Mouse (Mus musculus) liver, adult (tissue): ENCODE data around the gene Nrip3.

ENCODE experiments used
- GATA4 ChIP-seq: IDR thresholded peaks from 2 replicates; pipeline ENCODE4 v1.6.1; 2014; ENCODE audit warnings: mild to moderate bottlenecking, low read length; ENCODE audit not compliant: insufficient replicate concordance

Gene Nrip3

DNA sequence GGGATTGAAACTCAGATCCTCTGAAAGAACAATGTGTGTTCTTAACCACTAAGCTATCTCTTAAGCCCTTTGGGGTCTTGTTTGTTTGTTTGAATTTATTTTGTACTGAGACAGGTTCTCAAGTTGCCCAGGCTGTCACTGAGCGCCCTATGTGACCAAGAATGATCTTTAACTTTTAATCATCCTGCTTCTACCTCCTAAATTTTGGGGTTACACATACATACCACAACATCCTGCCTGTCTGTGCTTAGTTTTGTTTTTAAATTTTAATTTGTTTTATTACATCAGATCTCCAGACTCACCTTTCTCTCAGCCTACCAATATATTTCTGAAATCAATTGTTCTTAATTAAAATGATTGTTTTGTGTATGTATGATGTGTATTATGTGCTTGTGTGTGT lies 40.8 kb downstream of the Nrip3 start:
- TF ChIP-seq GATA4, result no peak

DNA sequence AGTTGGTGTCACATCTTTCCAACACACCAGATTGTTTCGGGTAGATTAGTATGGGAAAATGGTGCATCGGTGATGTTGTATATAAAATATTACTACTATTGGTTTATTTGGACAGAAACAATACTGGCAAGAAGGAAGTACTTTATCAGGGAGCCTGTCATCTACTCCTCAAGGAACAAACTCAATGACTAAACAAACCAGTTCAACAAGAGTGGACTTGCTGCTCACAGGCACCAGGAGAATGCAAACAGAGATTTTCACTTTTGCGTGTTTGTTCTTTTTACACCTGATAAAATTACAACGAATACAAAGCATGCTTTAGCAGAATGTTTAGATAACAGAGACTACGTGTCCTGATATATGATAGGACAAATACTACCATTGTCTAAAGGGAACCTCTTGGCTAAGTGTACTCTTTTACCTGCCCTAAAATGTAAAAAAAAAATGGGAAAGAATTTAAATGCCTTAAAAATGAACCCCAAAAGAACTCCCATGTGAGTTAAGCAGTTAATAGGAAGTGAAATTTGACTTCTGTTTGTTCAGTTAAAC lies 41.9 kb downstream of the Nrip3 start:
- no peak for TF ChIP-seq GATA4

DNA sequence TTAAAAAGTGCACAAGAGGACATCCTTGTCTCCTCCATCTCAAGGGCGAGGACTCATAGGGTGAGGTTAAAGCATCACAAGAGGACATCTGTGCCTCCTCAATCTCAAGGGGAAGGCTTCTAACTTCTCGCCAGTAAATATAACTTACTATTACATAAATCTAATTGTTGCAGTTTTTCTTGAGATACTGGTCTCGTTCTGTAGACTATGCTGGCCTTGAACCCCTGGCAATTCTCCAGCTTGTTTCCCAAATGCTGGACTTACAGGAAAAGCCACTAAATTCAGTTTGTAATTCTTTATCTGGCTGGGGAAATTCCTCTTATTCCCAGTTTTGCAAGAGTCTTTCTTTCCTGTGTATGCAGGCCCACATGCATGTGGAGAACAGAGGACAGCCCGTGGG lies 47.0 kb downstream of the Nrip3 start:
- TF ChIP-seq GATA4, result no peak

DNA sequence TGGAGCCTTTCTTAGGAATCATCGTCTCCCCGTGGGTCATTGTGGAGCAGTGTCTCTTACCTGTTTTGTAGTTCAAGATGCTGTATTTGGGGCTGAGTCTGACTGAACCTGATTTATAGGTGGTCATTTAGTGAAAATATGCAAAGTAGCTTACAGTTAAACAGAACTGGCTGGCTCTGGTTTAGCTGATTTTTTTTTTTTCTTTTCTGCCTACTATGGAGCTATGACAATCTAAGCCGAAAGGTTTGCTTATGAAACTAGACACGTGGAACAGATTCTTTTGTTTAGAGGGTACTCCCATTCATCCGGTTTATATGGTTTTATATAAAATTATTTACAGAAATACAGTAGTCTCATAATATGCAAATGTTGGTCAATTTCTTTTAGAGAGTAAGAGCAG lies 50.2 kb downstream of the Nrip3 start, which contains the start of gene Ascl3:
Ascl3 (minus strand) TSS at position 101 of the 400 bp plus-strand sequence.
- no peak for TF ChIP-seq GATA4

DNA sequence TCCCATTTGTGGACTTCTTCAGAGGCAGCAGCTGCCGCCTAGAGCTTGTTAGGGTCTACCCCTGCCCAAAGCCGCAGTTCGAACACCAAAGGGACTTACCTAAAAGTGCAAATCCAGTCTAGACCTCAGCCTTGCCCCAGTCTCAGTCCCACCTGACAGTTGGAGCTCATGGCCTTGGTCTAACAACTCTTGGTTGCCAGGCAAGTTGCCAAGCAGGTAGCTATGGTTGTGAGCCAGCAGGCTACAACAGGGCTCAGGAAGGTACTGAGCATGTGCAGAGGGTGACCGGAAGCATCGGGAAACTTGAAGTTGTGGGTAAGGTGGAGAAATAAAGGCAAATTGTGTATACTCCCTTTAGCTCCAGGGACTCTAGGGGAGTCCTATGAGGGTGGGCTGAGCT lies 58.1 kb downstream of the Nrip3 start, which contains the start of gene BC051019:
BC051019 (minus strand) TSS at position 154 of the 400 bp plus-strand sequence.
- no peak for TF ChIP-seq GATA4

DNA sequence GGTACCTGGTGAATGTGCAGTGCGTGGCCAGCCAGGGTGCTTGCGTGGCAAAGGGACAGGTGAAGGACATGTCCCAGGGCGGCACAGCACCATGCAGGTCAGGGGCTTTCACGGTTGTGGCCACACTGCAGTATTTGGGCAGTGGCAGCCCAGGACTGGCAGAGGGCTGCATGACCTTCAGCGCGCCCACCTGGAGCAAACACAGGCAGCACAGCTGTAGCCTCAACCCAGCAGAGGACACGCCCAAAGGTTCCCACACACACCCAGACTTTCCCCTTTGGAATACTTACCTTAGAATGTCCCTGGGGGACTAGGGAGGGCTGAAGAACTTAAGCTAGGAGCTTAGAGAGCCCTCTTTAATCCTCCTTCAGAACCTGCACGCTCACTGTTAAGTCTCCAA lies 58.7 kb downstream of the Nrip3 start:
- no peak for TF ChIP-seq GATA4

DNA sequence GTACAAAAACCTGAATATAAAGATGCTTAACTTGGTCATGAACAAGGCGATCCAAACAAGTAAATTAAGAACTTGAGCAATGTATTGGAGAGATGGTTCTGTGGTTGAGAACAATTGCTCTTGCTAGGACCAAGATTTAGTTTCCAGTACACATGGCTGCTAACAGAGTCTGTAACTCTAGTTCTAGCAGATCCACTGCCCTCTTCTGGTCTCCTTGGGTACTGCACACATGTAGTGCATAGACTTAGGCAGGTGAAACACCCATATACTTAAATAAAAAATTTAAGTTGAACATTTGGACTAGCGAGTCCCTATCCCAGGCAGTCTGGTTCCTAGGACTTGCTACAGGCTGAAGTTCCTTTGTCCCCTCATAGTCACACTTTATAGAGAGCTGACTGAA lies 59.2 kb downstream of the Nrip3 start:
- no peak for TF ChIP-seq GATA4

DNA sequence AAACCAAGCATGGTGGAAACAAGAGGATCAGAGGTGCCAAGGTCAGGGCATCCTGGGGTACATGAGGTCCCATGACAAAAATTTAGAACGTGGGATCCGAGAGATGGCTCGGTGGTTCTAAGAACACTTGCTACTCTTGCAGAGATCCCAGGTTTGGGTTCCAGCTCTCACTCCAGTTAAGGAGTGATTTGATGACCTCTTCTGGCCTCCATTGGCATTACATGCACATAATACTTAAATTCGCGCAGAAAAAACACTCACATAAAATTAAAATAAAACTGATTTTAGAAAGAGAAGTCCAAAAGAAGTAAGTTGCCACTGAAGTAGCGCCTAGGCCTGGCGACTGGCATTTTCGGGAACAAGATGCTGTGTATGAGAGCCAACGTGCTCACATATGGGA lies 62.5 kb downstream of the Nrip3 start:
- no peak for TF ChIP-seq GATA4

DNA sequence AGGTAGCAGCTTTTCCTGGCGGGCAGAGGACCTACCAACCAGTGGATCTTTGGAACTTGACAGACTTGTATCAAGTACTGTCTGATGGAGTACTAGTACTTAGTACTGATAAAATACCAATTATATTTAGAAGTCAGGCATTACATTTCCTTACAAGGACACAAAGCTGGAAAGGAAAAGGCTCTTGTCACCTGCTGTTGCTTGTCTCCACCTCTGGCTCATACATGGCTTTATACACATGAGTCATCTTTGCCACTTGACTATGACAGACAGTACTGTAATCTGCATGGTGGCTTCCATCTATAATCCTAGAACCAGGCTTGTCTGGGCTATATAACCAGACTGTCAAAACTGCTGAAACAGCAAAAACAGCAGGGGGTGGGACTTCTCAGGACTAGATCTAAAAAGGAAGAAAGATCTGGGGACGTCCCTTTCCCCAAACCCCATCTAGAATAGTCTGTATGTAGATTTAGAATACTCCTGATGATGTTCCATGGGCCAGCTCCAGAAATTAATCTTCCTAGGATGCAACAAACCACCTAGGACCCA lies 68.3 kb downstream of the Nrip3 start:
- no peak for TF ChIP-seq GATA4

DNA sequence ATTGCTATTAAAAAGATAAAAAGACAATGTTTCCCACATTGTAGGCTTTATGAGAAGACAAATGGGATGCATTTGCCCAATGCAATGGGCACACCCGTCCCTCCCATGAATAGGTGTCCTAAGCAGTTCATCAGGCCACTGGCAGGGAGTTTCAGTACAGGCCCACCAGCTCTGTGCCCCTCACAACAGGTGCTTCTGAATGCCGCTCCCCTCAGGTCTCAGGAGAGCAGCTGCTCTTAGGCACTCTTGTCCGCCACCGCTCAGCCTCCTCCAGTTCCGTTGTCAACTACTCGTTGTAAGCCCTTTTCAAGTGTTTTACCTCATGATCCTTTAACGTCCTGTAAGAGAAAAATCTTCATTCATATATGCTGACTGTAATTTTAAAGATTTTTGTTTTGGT lies 69.6 kb downstream of the Nrip3 start:
- no peak for TF ChIP-seq GATA4

DNA sequence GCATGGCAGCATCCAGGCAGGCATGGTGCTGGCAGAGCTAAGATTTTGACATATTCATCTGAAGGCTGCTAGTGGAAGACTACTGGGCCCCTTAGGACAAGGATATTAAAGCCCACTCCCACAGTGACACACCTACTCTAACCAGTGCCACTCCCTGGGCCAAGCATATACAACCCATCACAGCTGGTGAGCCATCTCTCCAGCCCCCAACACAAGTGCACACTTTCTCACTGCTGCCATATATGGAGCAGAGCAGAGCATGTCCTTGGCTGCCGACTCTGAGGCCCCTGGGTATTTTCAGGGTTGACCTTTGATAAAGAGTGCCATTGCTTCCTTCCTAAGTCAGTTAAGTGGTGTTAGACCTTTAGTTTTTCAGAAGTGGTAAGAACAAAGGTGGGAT lies 71.8 kb downstream of the Nrip3 start:
- no peak for TF ChIP-seq GATA4

DNA sequence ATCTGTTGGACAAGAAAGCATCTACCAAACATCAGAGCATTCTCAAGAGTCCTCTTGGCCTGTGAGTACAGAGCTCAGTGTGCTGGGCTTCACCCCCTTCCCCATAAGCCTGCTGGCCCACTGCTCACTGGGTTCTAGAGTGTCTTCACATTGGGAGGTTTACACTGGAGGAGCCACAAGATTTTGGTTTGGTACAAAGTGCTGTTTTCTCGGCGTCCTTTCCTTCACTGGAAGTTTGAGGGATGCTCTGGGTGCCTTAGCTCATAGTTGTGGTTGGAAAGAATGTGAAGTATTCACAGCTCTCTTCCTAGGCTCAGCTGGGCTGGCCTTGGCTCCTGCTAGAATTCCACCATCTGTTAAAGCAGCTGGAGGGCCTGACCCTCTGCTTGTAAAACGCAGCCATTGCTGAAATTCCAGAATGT lies 72.9 kb downstream of the Nrip3 start:
- TF ChIP-seq GATA4, result no peak
